Mouse (Mus musculus): ENCODE results near the gene S100a9. TPM values are rescaled to one million over a fixed set of nuclear protein-coding genes. Genes with fewer than 3 reads are reported as not detected.
A peak's percentile ranks its signal among the peaks of the same experiment; 100 is the strongest.

The S100a9 gene
- polyA plus RNA-seq, 1 experiment from 2014 or later: 0.86 TPM

DNA sequence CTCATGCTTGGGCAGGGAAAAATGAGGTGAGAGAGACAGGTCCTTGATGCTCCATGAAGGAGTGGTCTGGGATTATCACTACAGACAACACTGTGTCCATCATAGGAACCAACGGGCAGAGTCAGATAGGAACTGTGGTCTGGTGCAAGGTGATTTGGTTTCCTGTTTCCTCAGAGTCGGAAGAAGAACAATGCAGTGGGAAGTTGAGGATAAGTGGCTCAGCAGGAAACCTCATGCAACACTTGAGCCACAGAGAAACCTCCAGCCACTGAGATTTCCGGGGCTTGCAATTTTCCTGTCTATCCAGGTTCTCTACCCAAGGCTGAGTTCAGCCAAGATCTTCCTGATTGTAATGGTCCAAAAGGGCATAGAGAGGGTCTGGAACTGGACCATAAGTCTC lies 16.9 kb downstream of the S100a9 start:
- no peak overlapping the region for H3K4me3 ChIP-seq (ENCODE audit: low read depth, low read length)
- WGBS: 68% methylated on average over 3 of the region's 3 CpGs
- no peak for DNase-seq (ENCODE audit: low spot score)
- H3K9ac ChIP-seq (ENCODE audit: low read depth, low read length): no peak overlapping the region
- H3K27ac ChIP-seq (ENCODE audit: low read depth, low read length): no peak overlapping the region
- H3K4me1 ChIP-seq (replicated peaks; ENCODE audit: control insufficient read depth, insufficient read depth, low read length): no peaks in the 10 kb centered on the region
- no peaks in the 10 kb centered on the region for H3K9me3 ChIP-seq (ENCODE audit: control insufficient read depth, low read length)
- H3K4me2 ChIP-seq (replicated peaks; ENCODE audit: low read depth, low read length): no peak overlapping the region
- no peaks in the 10 kb centered on the region for H3K27me3 ChIP-seq (ENCODE audit: control insufficient read depth, insufficient read depth, low read length)
- no peaks in the 10 kb centered on the region for H3K36me3 ChIP-seq (ENCODE audit: control insufficient read depth, insufficient read depth, low read length)
- ATAC-seq (ENCODE audit: low FRiP score): no peak

DNA sequence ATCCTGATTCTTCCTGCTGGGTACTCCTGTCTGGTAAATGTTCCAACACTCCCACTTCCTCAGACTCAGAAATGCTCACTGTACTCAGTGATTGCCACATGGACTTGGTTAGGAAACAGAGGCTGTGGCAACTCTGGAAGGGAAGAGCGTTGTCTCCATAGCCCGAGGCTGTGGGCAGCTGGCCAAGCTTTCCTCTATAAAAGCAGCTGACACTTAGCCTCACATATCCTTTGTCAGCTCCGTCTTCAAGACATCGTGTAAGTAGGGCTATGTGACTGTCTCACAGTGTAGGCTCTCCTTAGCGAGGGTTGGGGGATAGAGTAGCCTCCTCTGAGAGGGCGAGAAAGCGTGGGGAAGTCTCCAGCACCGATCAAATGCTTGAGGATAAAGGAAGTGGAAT lies 26.7 kb downstream of the S100a9 start, which contains the start of gene S100a8:
Gene S100a8, plus strand, starts transcription at position 133 of the 400 bp plus-strand sequence.
- 83% methylated on average over 8 of the region's 8 CpGs for WGBS
- H3K9ac ChIP-seq (ENCODE audit: low read depth, low read length): no peak within 1 kb of the TSS
- DNase-seq (ENCODE audit: low spot score): no peak

GRCm38 (mm10) chr3:90664219-90664618 lies 31.3 kb downstream of the S100a9 start:
- Histone ChIP-seq H3K4me3 (ENCODE audit: low read depth, low read length) (no peak overlapping the region), H3K27me3 (ENCODE audit: control insufficient read depth, insufficient read depth, low read length) (no peaks in the 10 kb centered on the region), H3K4me2 (replicated peaks; ENCODE audit: low read depth, low read length) (no peak overlapping the region), H3K4me1 (replicated peaks; ENCODE audit: control insufficient read depth, insufficient read depth, low read length) (no peaks in the 10 kb centered on the region), H3K27ac (ENCODE audit: low read depth, low read length) (no peak overlapping the region), H3K36me3 (ENCODE audit: control insufficient read depth, insufficient read depth, low read length) (no peaks in the 10 kb centered on the region), H3K9ac (ENCODE audit: low read depth, low read length) (no peak overlapping the region), H3K9me3 (ENCODE audit: control insufficient read depth, low read length) (no peaks in the 10 kb centered on the region)
- ATAC-seq (ENCODE audit: low FRiP score): no peak
- DNase-seq (ENCODE audit: low spot score): peak; percentile 16
- 83% methylated on average over 2 of the region's 2 CpGs for WGBS

More for the DNA sequence above, 26.7 kb downstream of the S100a9 start, which contains the start of gene S100a8:
- no peak within 1 kb of the TSS for H3K4me3 ChIP-seq (ENCODE audit: low read depth, low read length)
- no peaks in the 10 kb centered on the region for H3K9me3 ChIP-seq (ENCODE audit: control insufficient read depth, low read length)
- H3K36me3 ChIP-seq (ENCODE audit: control insufficient read depth, insufficient read depth, low read length): no peaks in the 10 kb centered on the region
- no peak for ATAC-seq (ENCODE audit: low FRiP score)
- no peak within 1 kb of the TSS for H3K4me2 ChIP-seq (replicated peaks; ENCODE audit: low read depth, low read length)
- H3K27ac ChIP-seq (ENCODE audit: low read depth, low read length): no peak within 1 kb of the TSS
- H3K27me3 ChIP-seq (ENCODE audit: control insufficient read depth, insufficient read depth, low read length): no peaks in the 10 kb centered on the region
- no peaks in the 10 kb centered on the region for H3K4me1 ChIP-seq (replicated peaks; ENCODE audit: control insufficient read depth, insufficient read depth, low read length)

DNA sequence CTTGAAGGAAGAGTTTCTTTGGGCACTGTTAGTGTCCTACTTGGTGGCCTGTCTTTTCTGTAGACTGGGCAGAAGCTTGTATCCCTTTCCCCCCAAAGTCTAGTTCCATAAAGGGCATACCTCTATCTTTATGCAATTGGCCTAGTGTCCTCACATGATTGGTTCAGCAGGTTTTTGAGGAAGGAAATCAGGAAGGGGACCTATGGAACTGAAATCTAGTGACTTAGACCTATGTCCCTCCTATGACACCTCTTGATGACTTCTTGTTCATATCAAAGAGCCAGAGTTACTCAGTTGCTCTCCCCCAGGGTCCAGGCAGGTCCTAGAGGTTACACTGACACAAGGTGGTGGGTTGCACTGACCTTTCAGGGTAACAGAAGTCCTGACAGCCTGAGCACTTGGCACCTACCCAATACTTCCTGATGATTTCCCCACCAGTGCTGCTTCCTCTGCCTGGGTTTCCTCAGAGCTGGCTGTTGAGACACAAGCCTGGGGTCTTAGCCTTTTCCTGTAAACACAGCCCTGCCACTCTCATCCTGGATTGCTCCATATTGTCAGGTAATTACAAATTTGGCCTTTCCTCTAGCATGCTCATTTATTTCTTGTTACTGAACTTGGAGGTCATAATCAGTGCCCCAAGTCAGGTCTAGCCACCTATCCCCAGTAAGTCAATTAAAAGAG lies 36.0 kb downstream of the S100a9 start:
- Histone ChIP-seq H3K27ac (ENCODE audit: low read depth, low read length) (no peak overlapping the region), H3K9ac (ENCODE audit: low read depth, low read length) (no peak overlapping the region), H3K4me1 (replicated peaks; ENCODE audit: control insufficient read depth, insufficient read depth, low read length) (no peaks in the 10 kb centered on the region), H3K4me3 (ENCODE audit: low read depth, low read length) (no peak overlapping the region), H3K36me3 (ENCODE audit: control insufficient read depth, insufficient read depth, low read length) (no peaks in the 10 kb centered on the region), H3K27me3 (ENCODE audit: control insufficient read depth, insufficient read depth, low read length) (no peaks in the 10 kb centered on the region), H3K9me3 (ENCODE audit: control insufficient read depth, low read length) (no peaks in the 10 kb centered on the region), H3K4me2 (replicated peaks; ENCODE audit: low read depth, low read length) (no peak overlapping the region)
- DNase-seq (ENCODE audit: low spot score) (no peak), ATAC-seq (ENCODE audit: low FRiP score) (no peak)

GRCm38 (mm10) chr3:90657405-90657804 lies 38.1 kb downstream of the S100a9 start:
- Histone ChIP-seq H3K27me3 (ENCODE audit: control insufficient read depth, insufficient read depth, low read length) (no peaks in the 10 kb centered on the region), H3K27ac (ENCODE audit: low read depth, low read length) (no peak overlapping the region), H3K9ac (ENCODE audit: low read depth, low read length) (no peak overlapping the region), H3K9me3 (ENCODE audit: control insufficient read depth, low read length) (no peaks in the 10 kb centered on the region), H3K4me2 (replicated peaks; ENCODE audit: low read depth, low read length) (no peak overlapping the region), H3K4me3 (ENCODE audit: low read depth, low read length) (no peak overlapping the region), H3K36me3 (ENCODE audit: control insufficient read depth, insufficient read depth, low read length) (no peaks in the 10 kb centered on the region), H3K4me1 (replicated peaks; ENCODE audit: control insufficient read depth, insufficient read depth, low read length) (no peaks in the 10 kb centered on the region)
- ATAC-seq (ENCODE audit: low FRiP score) (no peak), DNase-seq (ENCODE audit: low spot score) (peak; percentile 25)
- WGBS: 74% methylated on average over 4 of the region's 4 CpGs

DNA sequence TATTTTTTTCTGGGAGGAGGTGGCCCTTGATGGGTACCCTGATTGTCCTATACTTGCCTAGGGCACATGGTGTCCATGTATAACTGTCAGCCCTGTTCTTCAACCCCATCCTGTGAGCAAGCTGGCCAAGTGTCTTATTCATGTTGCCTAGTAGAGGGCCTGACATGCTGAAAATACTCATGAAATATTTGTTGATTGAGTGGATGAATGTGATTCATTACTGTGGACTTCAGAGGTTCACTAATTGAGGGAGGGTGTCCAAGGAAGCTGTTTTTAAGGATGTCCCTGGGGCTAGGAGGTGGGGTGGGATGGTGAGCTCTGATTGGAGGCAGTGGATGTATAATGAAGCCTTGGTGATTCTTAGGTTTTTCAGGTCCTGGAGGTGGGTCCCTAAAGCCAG lies 41.8 kb downstream of the S100a9 start, which contains the start of gene S100a7a:
Gene S100a7a, plus strand, starts transcription at position 301 of the 400 bp plus-strand sequence.
- no peak within 1 kb of the TSS for H3K27ac ChIP-seq (ENCODE audit: low read depth, low read length)
- ATAC-seq (ENCODE audit: low FRiP score) (no peak; the same call in 1 of the 2 replicates), DNase-seq (ENCODE audit: low spot score) (no peak)
- no peak within 1 kb of the TSS for H3K4me3 ChIP-seq (ENCODE audit: low read depth, low read length)
- H3K4me1 ChIP-seq (replicated peaks; ENCODE audit: control insufficient read depth, insufficient read depth, low read length): no peaks in the 10 kb centered on the region
- H3K9me3 ChIP-seq (ENCODE audit: control insufficient read depth, low read length): no peaks in the 10 kb centered on the region
- H3K36me3 ChIP-seq (ENCODE audit: control insufficient read depth, insufficient read depth, low read length): no peaks in the 10 kb centered on the region
- no peak within 1 kb of the TSS for H3K9ac ChIP-seq (ENCODE audit: low read depth, low read length)
- H3K4me2 ChIP-seq (replicated peaks; ENCODE audit: low read depth, low read length): no peak within 1 kb of the TSS
- no peaks in the 10 kb centered on the region for H3K27me3 ChIP-seq (ENCODE audit: control insufficient read depth, insufficient read depth, low read length)

- H3K4me3 ChIP-seq (ENCODE audit: low read depth, low read length): no peak overlapping the region
- no peaks in the 10 kb centered on the region for H3K36me3 ChIP-seq (ENCODE audit: control insufficient read depth, insufficient read depth, low read length)
- no peak overlapping the region for H3K9ac ChIP-seq (ENCODE audit: low read depth, low read length)
- ATAC-seq (ENCODE audit: low FRiP score): 0 out of 2 replicates have a peak, but pooled peaks have one; percentile 63
- no peaks in the 10 kb centered on the region for H3K27me3 ChIP-seq (ENCODE audit: control insufficient read depth, insufficient read depth, low read length)
- peak; percentile 89 for DNase-seq (ENCODE audit: low spot score)
- no peak overlapping the region for H3K27ac ChIP-seq (ENCODE audit: low read depth, low read length)
- no peak overlapping the region for H3K4me2 ChIP-seq (replicated peaks; ENCODE audit: low read depth, low read length)
- no peaks in the 10 kb centered on the region for H3K9me3 ChIP-seq (ENCODE audit: control insufficient read depth, low read length)
- H3K4me1 ChIP-seq (replicated peaks; ENCODE audit: control insufficient read depth, insufficient read depth, low read length): no peaks in the 10 kb centered on the region
- WGBS: 36% methylated on average over 5 of the region's 5 CpGs
Measured at GRCm38 (mm10) chr3:90652878-90653508, 42.5 kb downstream of the S100a9 start.

DNA sequence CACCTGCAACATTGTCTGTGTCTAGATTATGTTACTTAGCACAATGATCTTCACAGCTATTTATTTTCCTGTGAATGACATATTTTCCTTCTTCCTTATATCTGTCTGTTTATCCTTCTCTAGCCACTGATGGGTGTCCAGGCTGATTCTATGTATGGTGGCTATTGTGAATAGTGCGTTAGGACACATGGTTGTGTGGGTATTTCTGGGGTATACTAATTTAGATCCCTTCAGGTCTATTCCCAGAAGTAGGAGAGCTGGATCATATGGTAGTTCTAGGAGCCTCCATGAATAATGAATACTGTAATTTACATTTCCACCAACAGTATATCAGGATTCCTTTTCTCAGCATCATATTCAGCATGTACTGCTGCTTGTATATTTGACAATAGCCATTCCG lies 45.7 kb downstream of the S100a9 start:
- Histone ChIP-seq H3K9ac (ENCODE audit: low read depth, low read length) (no peak overlapping the region), H3K27me3 (ENCODE audit: control insufficient read depth, insufficient read depth, low read length) (no peaks in the 10 kb centered on the region), H3K4me2 (replicated peaks; ENCODE audit: low read depth, low read length) (no peak overlapping the region), H3K36me3 (ENCODE audit: control insufficient read depth, insufficient read depth, low read length) (no peaks in the 10 kb centered on the region), H3K4me3 (ENCODE audit: low read depth, low read length) (no peak overlapping the region), H3K9me3 (ENCODE audit: control insufficient read depth, low read length) (no peaks in the 10 kb centered on the region), H3K4me1 (replicated peaks; ENCODE audit: control insufficient read depth, insufficient read depth, low read length) (no peaks in the 10 kb centered on the region), H3K27ac (ENCODE audit: low read depth, low read length) (no peak overlapping the region)
- DNase-seq (ENCODE audit: low spot score) (no peak), ATAC-seq (ENCODE audit: low FRiP score) (no peak)
- 96% methylated on average over 2 of the region's 2 CpGs for WGBS

- Histone ChIP-seq H3K27me3 (ENCODE audit: control insufficient read depth, insufficient read depth, low read length) (no peaks in the 10 kb centered on the region), H3K4me3 (ENCODE audit: low read depth, low read length) (no peak overlapping the region), H3K9ac (ENCODE audit: low read depth, low read length) (no peak overlapping the region), H3K27ac (ENCODE audit: low read depth, low read length) (no peak overlapping the region), H3K36me3 (ENCODE audit: control insufficient read depth, insufficient read depth, low read length) (no peaks in the 10 kb centered on the region), H3K4me1 (replicated peaks; ENCODE audit: control insufficient read depth, insufficient read depth, low read length) (no peaks in the 10 kb centered on the region), H3K9me3 (ENCODE audit: control insufficient read depth, low read length) (no peaks in the 10 kb centered on the region), H3K4me2 (replicated peaks; ENCODE audit: low read depth, low read length) (no peak overlapping the region)
- DNase-seq (ENCODE audit: low spot score) (no peak), ATAC-seq (ENCODE audit: low FRiP score) (no peak)
Measured at GRCm38 (mm10) chr3:90648981-90649380, 46.5 kb downstream of the S100a9 start.
